Mouse (Mus musculus) liver, adult 2 months (tissue): ENCODE data around the gene Pdgfb.
A peak's percentile ranks its signal among the peaks of the same experiment; 100 is the strongest.

Source experiments
- CTCF ChIP-seq: fragments of 200-500 bp; IDR thresholded peaks from 2 replicates; pipeline ENCODE4 v1.5.1; 2011; ENCODE audit warnings: low read depth, low read length, control low read depth
- POLR2A ChIP-seq: fragments of 200-500 bp; IDR thresholded peaks from 2 replicates; pipeline ENCODE4 v1.6.1; 2011; ENCODE audit warnings: low read length, control low read depth; ENCODE audit not compliant: insufficient read depth; ENCODE audit errors: extremely low read depth

GRCm38 (mm10) chr15:80014321-80015210 lies at the start of gene Pdgfb:
- TF ChIP-seq CTCF (no peak), POLR2A (0 out of 2 replicates have a peak, but pooled peaks have one; percentile 43)
